Mouse (Mus musculus): ENCODE results near the gene Abca8a. TPM values are rescaled to one million over a fixed set of nuclear protein-coding genes. Genes with fewer than 3 reads are reported as not detected.

Abca8a gene
- polyA plus RNA-seq, 1 experiment from 2014 or later, result 2.5 TPM

- Histone ChIP-seq H3K4me2 (ENCODE audit: low read length) (no peak overlapping the region), H3K9ac (ENCODE audit: low read length) (no peak overlapping the region), H3K27ac (replicated peaks in 1 of 2; ENCODE audit: control insufficient read depth in 1 of 2, insufficient read depth in 1 of 2, low read depth in 2 of 2, low read length in 2 of 2) (no peak overlapping the region), H3K9me3 (ENCODE audit: control insufficient read depth, low read length) (0 out of 2 replicates have a peak, but pooled peaks cover 4% of the 10 kb centered on the region), H3K4me1 (ENCODE audit: control insufficient read depth in 2 of 2, insufficient read depth in 2 of 2, low read length in 2 of 2) (no peaks in the 10 kb centered on the region), H3K27me3 (ENCODE audit: control insufficient read depth, insufficient read depth, low read length) (no peaks in the 10 kb centered on the region), H3K36me3 (ENCODE audit: control insufficient read depth, insufficient read depth, low read length) (no peaks in the 10 kb centered on the region), H3K4me3 (ENCODE audit: control insufficient read depth in 1 of 2, insufficient read depth in 1 of 2, low read depth in 1 of 2, low read length in 2 of 2) (no peak overlapping the region)
- no peak for ATAC-seq (ENCODE audit: insufficient number of reproducible peaks, insufficient read depth, low FRiP score, low read depth)
- 65% methylated on average over 3 of the region's 3 CpGs for WGBS
These were observed 1.5 kb downstream of the Abca8a start for GRCm38 (mm10) chr11:110094236-110094635.

GRCm38 (mm10) chr11:110091328-110091727 lies 4.5 kb downstream of the Abca8a start:
- no peaks in the 10 kb centered on the region for H3K36me3 ChIP-seq (ENCODE audit: control insufficient read depth, insufficient read depth, low read length)
- 0 out of 2 replicates have a peak, but pooled peaks cover 4% of the 10 kb centered on the region for H3K9me3 ChIP-seq (ENCODE audit: control insufficient read depth, low read length)
- no peaks in the 10 kb centered on the region for H3K4me1 ChIP-seq (ENCODE audit: control insufficient read depth in 2 of 2, insufficient read depth in 2 of 2, low read length in 2 of 2)
- no peak for ATAC-seq (ENCODE audit: insufficient number of reproducible peaks, insufficient read depth, low FRiP score, low read depth)
- H3K4me2 ChIP-seq (ENCODE audit: low read length), result no peak overlapping the region
- no peak overlapping the region for H3K4me3 ChIP-seq (ENCODE audit: control insufficient read depth in 1 of 2, insufficient read depth in 1 of 2, low read depth in 1 of 2, low read length in 2 of 2)
- H3K27me3 ChIP-seq (ENCODE audit: control insufficient read depth, insufficient read depth, low read length), result no peaks in the 10 kb centered on the region
- no peak overlapping the region for H3K9ac ChIP-seq (ENCODE audit: low read length)
- no peak overlapping the region for H3K27ac ChIP-seq (replicated peaks in 1 of 2; ENCODE audit: control insufficient read depth in 1 of 2, insufficient read depth in 1 of 2, low read depth in 2 of 2, low read length in 2 of 2)
- WGBS, result 48% methylated on average over 2 of the region's 2 CpGs

GRCm38 (mm10) chr11:110072158-110072557 lies 23.6 kb downstream of the Abca8a start:
- Histone ChIP-seq H3K4me2 (ENCODE audit: low read length) (no peak overlapping the region), H3K9ac (ENCODE audit: low read length) (no peak overlapping the region), H3K4me1 (ENCODE audit: control insufficient read depth in 2 of 2, insufficient read depth in 2 of 2, low read length in 2 of 2) (no peaks in the 10 kb centered on the region), H3K9me3 (ENCODE audit: control insufficient read depth, low read length) (no peaks in the 10 kb centered on the region), H3K36me3 (ENCODE audit: control insufficient read depth, insufficient read depth, low read length) (no peaks in the 10 kb centered on the region), H3K4me3 (ENCODE audit: control insufficient read depth in 1 of 2, insufficient read depth in 1 of 2, low read depth in 1 of 2, low read length in 2 of 2) (no peak overlapping the region), H3K27ac (replicated peaks in 1 of 2; ENCODE audit: control insufficient read depth in 1 of 2, insufficient read depth in 1 of 2, low read depth in 2 of 2, low read length in 2 of 2) (no peak overlapping the region), H3K27me3 (ENCODE audit: control insufficient read depth, insufficient read depth, low read length) (no peaks in the 10 kb centered on the region)
- WGBS, result 72% methylated on average over 3 of the region's 3 CpGs
- no peak for ATAC-seq (ENCODE audit: insufficient number of reproducible peaks, insufficient read depth, low FRiP score, low read depth)

DNA sequence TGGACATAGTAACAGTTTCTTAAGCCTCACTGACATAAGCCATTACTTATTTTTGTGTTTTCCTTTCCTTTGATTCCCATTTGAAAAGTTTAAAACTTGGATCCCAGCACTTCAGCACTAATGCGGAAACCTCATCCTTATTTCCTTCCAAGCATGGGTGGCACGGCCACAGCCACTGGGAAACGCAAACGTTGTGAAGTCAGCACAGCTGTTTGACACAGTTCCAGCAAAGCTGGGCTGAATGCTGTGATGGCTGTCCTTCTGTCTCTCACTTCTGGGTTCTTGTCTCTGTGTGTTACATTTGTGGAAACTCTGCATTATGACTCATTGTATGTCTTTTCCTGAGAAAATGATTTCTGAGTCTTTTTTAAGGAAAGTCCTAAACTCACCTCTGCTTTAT lies 34.7 kb downstream of the Abca8a start:
- ATAC-seq (ENCODE audit: insufficient number of reproducible peaks, insufficient read depth, low FRiP score, low read depth), result no peak
- no peak overlapping the region for H3K4me2 ChIP-seq (ENCODE audit: low read length)
- no peaks in the 10 kb centered on the region for H3K4me1 ChIP-seq (ENCODE audit: control insufficient read depth in 2 of 2, insufficient read depth in 2 of 2, low read length in 2 of 2)
- no peaks in the 10 kb centered on the region for H3K27me3 ChIP-seq (ENCODE audit: control insufficient read depth, insufficient read depth, low read length)
- no peaks in the 10 kb centered on the region for H3K9me3 ChIP-seq (ENCODE audit: control insufficient read depth, low read length)
- H3K36me3 ChIP-seq (ENCODE audit: control insufficient read depth, insufficient read depth, low read length), result no peaks in the 10 kb centered on the region
- H3K9ac ChIP-seq (ENCODE audit: low read length), result no peak overlapping the region
- no peak overlapping the region for H3K4me3 ChIP-seq (ENCODE audit: control insufficient read depth in 1 of 2, insufficient read depth in 1 of 2, low read depth in 1 of 2, low read length in 2 of 2)
- H3K27ac ChIP-seq (replicated peaks in 1 of 2; ENCODE audit: control insufficient read depth in 1 of 2, insufficient read depth in 1 of 2, low read depth in 2 of 2, low read length in 2 of 2), result no peak overlapping the region
- WGBS, result 47% methylated on average over 4 of the region's 4 CpGs

- Histone ChIP-seq H3K9me3 (ENCODE audit: control insufficient read depth, low read length) (no peaks in the 10 kb centered on the region), H3K4me2 (ENCODE audit: low read length) (no peak overlapping the region), H3K9ac (ENCODE audit: low read length) (no peak overlapping the region), H3K4me1 (ENCODE audit: control insufficient read depth in 2 of 2, insufficient read depth in 2 of 2, low read length in 2 of 2) (no peaks in the 10 kb centered on the region), H3K27ac (replicated peaks in 1 of 2; ENCODE audit: control insufficient read depth in 1 of 2, insufficient read depth in 1 of 2, low read depth in 2 of 2, low read length in 2 of 2) (no peak overlapping the region), H3K4me3 (ENCODE audit: control insufficient read depth in 1 of 2, insufficient read depth in 1 of 2, low read depth in 1 of 2, low read length in 2 of 2) (no peak overlapping the region), H3K36me3 (ENCODE audit: control insufficient read depth, insufficient read depth, low read length) (no peaks in the 10 kb centered on the region), H3K27me3 (ENCODE audit: control insufficient read depth, insufficient read depth, low read length) (no peaks in the 10 kb centered on the region)
- WGBS, result 74% methylated on average over 2 of the region's 2 CpGs
- ATAC-seq (ENCODE audit: insufficient number of reproducible peaks, insufficient read depth, low FRiP score, low read depth), result no peak
These were observed 35.7 kb downstream of the Abca8a start for GRCm38 (mm10) chr11:110060127-110060526.

- 0 out of 2 replicates have a peak, but pooled peaks cover 2% of the 10 kb centered on the region for H3K9me3 ChIP-seq (ENCODE audit: control insufficient read depth, low read length)
- H3K4me2 ChIP-seq (ENCODE audit: low read length), result no peak overlapping the region
- H3K4me1 ChIP-seq (ENCODE audit: control insufficient read depth in 2 of 2, insufficient read depth in 2 of 2, low read length in 2 of 2), result no peaks in the 10 kb centered on the region
- ATAC-seq (ENCODE audit: insufficient number of reproducible peaks, insufficient read depth, low FRiP score, low read depth), result no peak
- H3K4me3 ChIP-seq (ENCODE audit: control insufficient read depth in 1 of 2, insufficient read depth in 1 of 2, low read depth in 1 of 2, low read length in 2 of 2), result no peak overlapping the region
- WGBS, result 61% methylated on average over 3 of the region's 3 CpGs
- H3K36me3 ChIP-seq (ENCODE audit: control insufficient read depth, insufficient read depth, low read length), result no peaks in the 10 kb centered on the region
- H3K27ac ChIP-seq (replicated peaks in 1 of 2; ENCODE audit: control insufficient read depth in 1 of 2, insufficient read depth in 1 of 2, low read depth in 2 of 2, low read length in 2 of 2), result no peak overlapping the region
- no peaks in the 10 kb centered on the region for H3K27me3 ChIP-seq (ENCODE audit: control insufficient read depth, insufficient read depth, low read length)
- H3K9ac ChIP-seq (ENCODE audit: low read length), result no peak overlapping the region
These were observed 42.1 kb downstream of the Abca8a start for GRCm38 (mm10) chr11:110053681-110054080.

DNA sequence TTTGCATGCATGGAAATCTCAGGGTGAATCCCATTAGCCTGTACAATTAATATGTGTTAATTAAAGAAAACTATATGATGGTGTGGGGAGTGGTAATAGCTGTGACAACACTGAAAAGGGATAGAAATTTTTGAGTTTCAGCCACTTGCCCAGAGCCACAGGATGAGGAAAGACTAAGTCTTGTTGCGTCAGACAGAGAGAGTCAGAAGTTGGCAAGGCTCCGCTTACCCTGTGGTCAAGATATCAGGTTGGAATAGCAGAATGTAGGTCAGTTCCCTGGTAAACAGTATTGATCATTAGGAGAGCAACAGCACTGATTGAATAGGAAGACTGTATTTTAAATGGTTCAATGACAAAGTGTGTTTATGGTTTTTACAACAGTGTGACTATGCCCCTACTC lies 58.0 kb downstream of the Abca8a start:
- H3K9me3 ChIP-seq (ENCODE audit: control insufficient read depth, low read length), result no peaks in the 10 kb centered on the region
- H3K4me2 ChIP-seq (ENCODE audit: low read length), result no peak overlapping the region
- H3K36me3 ChIP-seq (ENCODE audit: control insufficient read depth, insufficient read depth, low read length), result no peaks in the 10 kb centered on the region
- no peaks in the 10 kb centered on the region for H3K4me1 ChIP-seq (ENCODE audit: control insufficient read depth in 2 of 2, insufficient read depth in 2 of 2, low read length in 2 of 2)
- no peak for ATAC-seq (ENCODE audit: insufficient number of reproducible peaks, insufficient read depth, low FRiP score, low read depth)
- H3K27me3 ChIP-seq (ENCODE audit: control insufficient read depth, insufficient read depth, low read length), result no peaks in the 10 kb centered on the region
- no peak overlapping the region for H3K4me3 ChIP-seq (ENCODE audit: control insufficient read depth in 1 of 2, insufficient read depth in 1 of 2, low read depth in 1 of 2, low read length in 2 of 2)
- H3K27ac ChIP-seq (replicated peaks in 1 of 2; ENCODE audit: control insufficient read depth in 1 of 2, insufficient read depth in 1 of 2, low read depth in 2 of 2, low read length in 2 of 2), result no peak overlapping the region
- 85% methylated on average over 2 of the region's 2 CpGs for WGBS
- H3K9ac ChIP-seq (ENCODE audit: low read length), result no peak overlapping the region

GRCm38 (mm10) chr11:110028913-110029695 lies 66.7 kb downstream of the Abca8a start:
- Histone ChIP-seq H3K9ac (ENCODE audit: low read length) (no peak overlapping the region), H3K27ac (replicated peaks in 1 of 2; ENCODE audit: control insufficient read depth in 1 of 2, insufficient read depth in 1 of 2, low read depth in 2 of 2, low read length in 2 of 2) (no peak overlapping the region), H3K9me3 (ENCODE audit: control insufficient read depth, low read length) (no peaks in the 10 kb centered on the region), H3K4me3 (ENCODE audit: control insufficient read depth in 1 of 2, insufficient read depth in 1 of 2, low read depth in 1 of 2, low read length in 2 of 2) (no peak overlapping the region), H3K4me1 (ENCODE audit: control insufficient read depth in 2 of 2, insufficient read depth in 2 of 2, low read length in 2 of 2) (no peaks in the 10 kb centered on the region), H3K27me3 (ENCODE audit: control insufficient read depth, insufficient read depth, low read length) (no peaks in the 10 kb centered on the region), H3K36me3 (ENCODE audit: control insufficient read depth, insufficient read depth, low read length) (no peaks in the 10 kb centered on the region), H3K4me2 (ENCODE audit: low read length) (no peak overlapping the region)
- no peak for ATAC-seq (ENCODE audit: insufficient number of reproducible peaks, insufficient read depth, low FRiP score, low read depth)
- WGBS, result 64% methylated on average over 7 of the region's 7 CpGs

Data from heart, embryonic 14.5 days (tissue).